Mouse (Mus musculus) liver, postnatal 0 days (tissue): ENCODE data around the gene Sp2.

ENCODE experiments used
- CTCF ChIP-seq: sonication (generic); IDR thresholded peaks from 2 replicates; pipeline ENCODE4 v1.5.1; 2016; ENCODE audit warnings: antibody characterized with exemption, low read depth
- EP300 ChIP-seq: IDR thresholded peaks from 2 replicates; pipeline ENCODE4 v1.6.1; 2016; ENCODE audit warnings: antibody characterized with exemption, low read depth, mild to moderate bottlenecking

GRCm38 (mm10) chr11:96929766-96930331 is 52.9 kb downstream of the Sp2 start:
- no peak for TF ChIP-seq EP300
- no peak for TF ChIP-seq CTCF
